Mouse (Mus musculus): Measurements from ENCODE around the gene Gpr161. TPM values are rescaled to one million over a fixed set of nuclear protein-coding genes. Genes with fewer than 3 reads are reported as not detected.

Gene Gpr161
- 1 to 10 TPM; 1.2 TPM for total RNA-seq (2021)
- long read RNA-seq, experiment 1 = 0 reads
- long read RNA-seq, experiment 2 = 0 reads

DNA sequence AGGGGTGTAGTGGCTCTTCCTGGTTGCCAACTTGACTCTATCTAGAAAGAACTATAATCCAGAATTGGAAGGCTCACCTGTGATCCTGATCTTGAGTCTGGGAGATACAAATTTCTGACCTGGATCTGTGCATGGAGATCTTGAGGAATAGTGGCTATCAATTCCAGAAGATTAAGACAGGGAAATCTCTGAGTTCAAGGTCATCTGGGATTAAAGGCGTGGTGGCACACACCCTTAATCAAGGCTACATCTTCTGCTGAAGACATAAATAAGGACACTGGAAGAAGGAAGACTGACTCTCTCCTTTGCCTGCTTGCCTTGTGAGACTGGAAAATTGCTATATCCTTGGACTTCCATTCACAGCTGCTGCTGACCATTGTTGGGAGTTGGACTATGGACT, at the start of gene Gpr161:
Gene Gpr161, plus strand, starts transcription at position 301 of the 400 bp plus-strand sequence.
- no peak for DNase-seq

DNA sequence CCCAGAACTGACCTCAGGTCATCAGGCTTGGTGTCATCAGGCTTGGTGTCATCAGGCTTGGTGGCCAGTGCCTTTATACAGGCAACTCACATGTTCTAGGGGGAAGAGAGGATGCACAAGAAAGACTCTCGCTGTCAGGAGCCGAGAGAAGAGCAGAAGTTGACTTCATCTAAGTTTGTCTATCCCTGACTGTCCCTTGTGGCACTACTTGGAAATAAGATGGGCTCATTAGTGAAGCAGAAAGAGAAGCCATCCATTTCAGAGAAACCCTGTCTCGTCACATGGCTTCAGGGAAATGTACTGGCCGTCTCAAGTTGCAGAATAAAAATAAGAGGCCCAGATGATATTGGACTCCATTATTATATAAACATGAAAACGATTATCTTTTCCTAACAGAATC, 49.0 kb upstream of the Gpr161 start:
- DNase-seq = no peak

DNA sequence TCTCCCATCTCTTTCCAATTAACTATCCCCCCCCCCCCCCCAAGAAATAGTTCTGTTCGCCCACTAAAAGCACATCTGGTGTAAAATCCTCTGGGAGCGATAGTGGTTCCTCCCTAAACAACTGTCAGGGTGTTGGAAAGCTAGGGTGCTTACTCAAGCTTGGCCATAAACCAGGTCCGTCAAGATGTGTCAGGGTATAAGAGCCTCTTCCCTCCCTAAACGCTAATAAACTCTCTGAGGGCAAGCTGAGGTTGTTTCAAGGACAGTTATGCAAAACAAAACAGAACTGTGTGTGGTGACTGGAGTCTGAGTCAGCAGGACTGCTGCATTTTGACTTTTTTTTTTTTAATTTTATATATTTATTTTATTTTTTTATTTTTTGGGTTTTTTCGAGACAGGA, 48.5 kb upstream of the Gpr161 start:
- peak; percentile 50 to 58 for DNase-seq

GRCm38 (mm10) chr1:165247788-165248187, 47.8 kb upstream of the Gpr161 start:
- no peak for DNase-seq

GRCm38 (mm10) chr1:165248842-165249241, 46.7 kb upstream of the Gpr161 start:
- no peak for DNase-seq

DNA sequence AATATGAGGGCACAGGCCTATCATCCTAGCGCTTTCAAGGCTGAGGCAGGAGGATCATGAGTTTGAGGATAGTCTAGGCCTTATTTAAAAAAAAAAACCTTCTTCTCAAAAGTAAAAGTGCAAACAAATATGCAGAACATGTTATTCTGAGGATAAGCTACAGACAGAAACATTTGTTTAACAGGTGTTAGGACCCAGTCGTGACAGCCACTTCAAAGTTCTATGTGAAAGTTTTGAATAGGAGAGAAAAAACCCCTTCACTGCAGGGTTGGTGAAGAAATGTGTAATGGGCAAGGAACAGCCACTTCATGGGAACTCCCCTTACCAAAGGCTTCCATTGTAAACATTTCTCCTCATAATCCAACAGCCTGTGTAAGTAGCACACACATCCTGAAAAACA, 45.0 kb upstream of the Gpr161 start:
- no peak for DNase-seq

DNA sequence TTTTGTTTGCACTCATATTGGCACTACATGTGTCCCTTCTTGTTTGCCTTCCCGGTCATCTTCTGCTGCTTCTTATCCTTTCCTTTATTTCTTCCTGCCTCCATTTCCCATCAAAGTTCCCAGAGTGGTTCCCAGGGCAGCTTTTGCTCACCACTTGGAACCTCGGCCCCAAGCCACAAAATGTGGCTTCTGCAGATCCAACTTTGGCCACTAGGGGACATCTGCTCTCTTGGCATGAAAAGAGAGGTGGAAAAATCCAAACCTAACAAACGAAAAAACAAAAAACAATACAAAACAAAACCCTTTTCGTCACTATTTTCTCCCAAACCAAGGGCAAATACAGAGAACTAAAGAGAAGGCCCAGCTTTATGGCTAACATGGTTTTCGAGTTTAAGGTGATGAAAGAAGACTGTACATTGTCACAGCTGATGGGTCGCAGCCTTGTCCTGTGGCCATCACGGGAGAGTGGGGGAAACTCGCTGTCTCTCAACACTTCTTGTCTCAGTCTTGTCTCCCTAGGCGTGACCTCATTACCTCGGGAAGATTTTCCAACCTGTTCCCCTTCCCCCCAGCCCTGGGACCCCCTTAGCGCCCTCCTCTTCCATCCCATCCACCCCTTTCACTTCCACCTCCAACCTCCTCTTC, 43.4 kb upstream of the Gpr161 start:
- peak; percentile 43 to 87 for DNase-seq

DNA sequence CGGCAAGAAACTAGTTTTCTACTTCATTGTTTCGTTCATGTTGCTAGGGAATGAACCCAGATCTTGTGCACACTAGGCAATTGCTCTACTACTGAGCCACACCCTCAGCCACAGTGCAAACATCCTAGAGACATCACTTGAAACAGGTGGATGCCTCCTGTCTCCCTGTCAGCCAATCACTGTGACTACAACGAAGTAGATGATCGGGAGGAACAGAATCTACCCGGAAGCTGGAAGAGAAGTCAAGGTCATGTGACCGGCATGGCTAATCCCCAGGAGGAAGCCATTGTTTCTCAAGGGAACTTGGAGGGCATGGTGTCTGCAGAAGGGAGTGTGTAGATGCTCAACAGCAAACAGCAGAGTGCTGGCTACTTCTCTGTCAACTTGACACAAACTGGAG, 20.6 kb upstream of the Gpr161 start:
- no peak for DNase-seq

- DNase-seq = no peak
Observed at GRCm38 (mm10) chr1:165280741-165281140, 14.8 kb upstream of the Gpr161 start.

DNA sequence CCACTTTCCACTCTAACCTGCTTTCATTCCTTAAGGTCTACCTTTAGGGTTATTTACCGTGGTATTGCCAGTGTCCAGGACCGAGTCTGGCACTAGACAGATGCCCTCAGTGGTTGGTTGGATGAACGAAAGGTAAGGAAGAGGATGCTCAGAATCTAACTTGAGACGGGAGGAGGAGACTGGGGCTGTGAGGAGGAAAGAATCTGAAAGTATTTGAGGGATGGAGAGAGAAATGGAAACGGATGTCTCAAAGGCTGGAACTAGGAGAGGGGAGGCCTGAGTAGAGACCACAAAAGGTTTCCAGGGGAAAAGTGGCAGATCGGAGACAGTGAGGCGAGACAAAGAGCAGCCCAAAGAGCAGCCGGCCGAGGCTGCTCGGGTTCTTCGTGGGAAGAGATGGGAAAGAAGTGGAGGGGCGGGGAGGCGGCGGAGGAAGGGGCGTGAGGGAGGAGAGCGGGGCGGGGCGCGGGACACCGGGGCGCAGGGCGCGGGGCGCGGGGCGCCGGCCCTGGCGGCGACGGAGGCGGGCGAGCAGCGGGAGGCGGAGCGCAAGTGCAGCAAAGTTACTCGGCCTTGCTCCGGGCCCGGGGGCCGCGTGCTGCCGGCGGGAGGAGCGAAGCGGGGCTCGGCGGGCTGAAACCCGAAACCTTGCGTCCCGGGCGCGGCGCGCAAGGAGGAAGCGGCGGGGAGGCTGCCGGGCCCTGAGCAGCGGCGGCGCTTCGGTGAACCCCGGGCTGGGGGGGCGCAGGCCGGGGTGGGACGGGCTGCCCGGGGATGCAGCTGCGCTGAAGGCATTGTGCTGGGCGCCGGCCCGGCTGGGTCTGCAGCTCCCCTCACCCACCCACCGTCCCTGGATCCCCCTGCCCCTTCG, 14.0 kb upstream of the Gpr161 start:
- peak; percentile 75 to 82 for DNase-seq

- DNase-seq = no peak
Observed at GRCm38 (mm10) chr1:165282222-165282966, 13.2 kb upstream of the Gpr161 start.

DNA sequence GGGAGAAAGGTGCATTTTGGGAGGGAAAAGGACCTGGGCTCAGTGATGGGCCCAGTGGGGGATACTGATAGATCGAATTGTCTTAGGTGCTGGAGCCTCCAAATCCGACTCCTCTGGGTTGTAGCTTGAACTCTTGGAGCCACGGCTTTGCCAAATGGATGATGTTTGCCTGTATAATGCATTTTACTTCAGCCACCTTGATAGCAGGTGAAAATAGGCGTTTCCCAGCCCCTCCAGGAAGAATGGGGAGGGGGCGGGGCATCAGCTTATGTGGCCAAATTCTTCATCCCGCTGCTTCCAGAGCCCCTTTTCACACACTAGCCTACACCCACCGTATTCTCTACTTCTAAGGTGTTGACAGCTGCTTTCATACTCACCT, 12.6 kb upstream of the Gpr161 start:
- DNase-seq = no peak

DNA sequence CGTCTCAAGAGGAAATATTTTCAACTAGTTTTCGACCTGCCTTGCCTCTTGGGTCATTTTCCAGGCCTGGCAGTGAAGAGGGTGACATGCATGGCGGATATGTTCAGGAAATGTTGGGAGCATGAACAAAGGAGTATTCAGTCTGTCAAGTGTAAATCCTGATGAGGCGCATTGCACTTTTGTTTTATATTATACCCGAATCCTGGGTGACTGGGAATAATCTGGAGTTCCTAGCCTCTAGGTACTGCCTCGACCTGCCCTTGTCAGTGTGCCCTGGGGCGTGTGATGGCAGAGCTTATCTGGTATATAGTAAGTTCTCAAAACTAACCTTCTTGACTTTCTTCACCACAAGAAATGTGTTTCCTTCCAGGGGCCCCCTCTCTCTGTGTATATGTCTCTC, 11.5 kb upstream of the Gpr161 start:
- no peak for DNase-seq

DNA sequence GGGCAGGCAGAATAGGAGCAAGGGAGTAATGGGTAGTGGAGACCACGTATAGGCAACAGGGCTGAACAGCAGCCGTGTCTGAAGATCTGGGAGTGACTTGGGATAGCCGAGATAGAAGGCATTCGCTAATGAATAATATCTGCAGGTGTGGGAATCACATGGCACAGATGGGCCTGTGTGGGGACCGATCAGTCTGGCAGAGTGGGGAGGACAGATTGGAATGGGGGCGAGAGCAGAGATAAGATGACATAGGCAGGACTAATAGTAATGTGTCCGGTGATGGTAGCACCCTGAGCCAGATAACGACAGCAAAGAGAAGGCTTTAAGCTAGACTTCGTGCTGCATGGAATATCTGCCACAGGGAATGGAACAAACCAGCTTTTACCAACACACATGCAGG, 7.4 kb upstream of the Gpr161 start:
- no peak for DNase-seq

- DNase-seq = no peak
Observed at GRCm38 (mm10) chr1:165289831-165290230, 5.8 kb upstream of the Gpr161 start.

- DNase-seq = peak in 1 of 2 experiments; percentile 32
Observed at GRCm38 (mm10) chr1:165291606-165292005, 4.0 kb upstream of the Gpr161 start.

GRCm38 (mm10) chr1:165301108-165301507, 5.5 kb downstream of the Gpr161 start:
- no peak for DNase-seq

GRCm38 (mm10) chr1:165301567-165301966, 6.0 kb downstream of the Gpr161 start:
- no peak for DNase-seq

- DNase-seq = peak; percentile 38 to 39
Observed at GRCm38 (mm10) chr1:165302455-165303208, 7.0 kb downstream of the Gpr161 start.

DNA sequence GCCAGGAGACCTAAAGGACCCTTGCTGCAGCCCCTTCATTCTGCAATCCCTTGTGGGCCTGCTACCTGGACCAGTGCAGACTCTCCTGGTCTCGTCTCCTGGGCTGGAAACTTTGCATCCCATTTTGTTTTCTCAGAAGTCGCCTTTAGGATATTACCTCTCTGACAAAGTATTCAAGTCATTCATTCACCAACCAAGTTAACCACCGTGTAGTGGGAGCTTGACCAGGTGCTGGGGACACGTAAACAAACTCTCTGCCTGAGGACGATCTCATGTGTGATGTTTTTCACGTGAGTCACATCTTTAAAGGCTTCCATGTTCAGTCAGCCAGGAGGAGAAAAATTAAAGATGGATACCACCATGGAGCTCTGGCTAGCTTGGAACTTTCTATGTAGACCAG, 7.6 kb downstream of the Gpr161 start:
- no peak for DNase-seq

DNA sequence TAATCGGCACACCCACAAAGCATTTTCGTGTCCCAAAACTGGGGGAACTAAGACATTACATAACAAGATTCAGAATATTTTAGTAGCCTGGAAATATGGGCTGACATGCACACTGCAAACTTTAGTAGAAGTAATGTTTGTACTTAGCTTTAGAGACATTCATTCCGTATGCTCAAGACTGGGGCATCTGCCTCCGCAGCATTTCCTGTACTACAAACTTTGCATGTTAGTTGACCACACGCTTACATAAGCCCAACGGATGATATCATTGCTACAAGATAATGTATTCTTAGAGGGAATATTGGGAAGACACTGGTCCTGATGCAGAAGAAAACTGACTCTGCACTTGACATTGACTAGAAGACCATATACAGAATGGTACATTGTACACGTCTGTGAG, 8.8 kb downstream of the Gpr161 start:
- DNase-seq = no peak

GRCm38 (mm10) chr1:165308180-165308579, 12.6 kb downstream of the Gpr161 start:
- no peak for DNase-seq

Measured in heart, adult 18-20 months (tissue).